Comparison of ENCODE assay signal across 12 mouse cellular contexts in the genomic region with DNA sequence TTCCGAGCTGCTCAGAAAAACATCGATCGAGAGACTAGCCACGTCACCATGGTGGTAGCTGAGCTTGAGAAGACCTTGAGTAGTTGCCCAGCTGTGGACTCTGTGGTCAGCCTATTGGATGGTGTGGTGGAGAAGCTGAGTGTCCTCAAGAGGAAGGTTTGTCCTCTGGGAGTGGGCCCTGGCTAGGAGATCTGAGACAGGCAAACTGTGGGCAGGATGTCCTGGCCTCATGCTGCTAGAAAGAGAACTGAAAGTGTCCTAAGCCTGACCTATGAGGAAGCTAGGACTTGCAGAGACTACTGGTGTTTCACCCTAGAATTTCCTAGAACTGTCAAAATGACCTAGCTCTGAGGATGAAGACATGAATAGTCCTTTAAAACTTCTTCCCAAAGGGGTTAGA. TPM values are rescaled to one million over a fixed set of nuclear protein-coding genes. Genes with fewer than 3 reads are reported as not detected.
A peak's percentile ranks its signal among the peaks of the same experiment; 100 is the strongest.
DNase-seq lines count a peak whose midpoint lies in the region; ATAC-seq and TF ChIP-seq lines count a peak whose summit lies in the region.
"Had no signal": no experiment of that assay in that cellular context is flagged by ENCODE, and none has a peak within 500 bp of the region (broad histone marks: within the 10 kb centered on the region; RNA-seq: fewer than 3 reads in every experiment).

No protein-coding gene starts in this region.

- WGBS in lung, postnatal 0 days: 96% methylated on average over 4 of the region's 4 CpGs

- H3K27ac ChIP-seq in gastrocnemius, adult 2 months: peak overlapping the region; percentile 16
- no peak overlapping the region; the same call in 1 of the 2 replicates for H3K27ac ChIP-seq in lung, postnatal 0 days (ENCODE audit: low read length)
- H3K27ac ChIP-seq in bone marrow macrophage, adult 2 months (ENCODE audit: insufficient read depth, low read depth, low read length): peak overlapping the region; percentile 71
- H3K27ac ChIP-seq: hindbrain, embryonic 14.5 days; neural tube, embryonic 12.5 days had no signal

- H3K36me3 ChIP-seq in lung, postnatal 0 days (ENCODE audit: insufficient read depth, low read length): peaks cover 20% of the 10 kb centered on the region; the same call in 1 of the 2 replicates

- TF ChIP-seq CTCF in gastrocnemius, adult 2 months (IDR thresholded peaks at IDR 0.05): no peak
- TF ChIP-seq CTCF in lung, postnatal 0 days (IDR thresholded peaks at IDR 0.05): no peak
- no peak for TF ChIP-seq CTCF in bone marrow macrophage, adult 2 months (IDR thresholded peaks at IDR 0.05; ENCODE audit: low read depth, low read length)

- no peaks in the 10 kb centered on the region for H3K4me1 ChIP-seq in lung, postnatal 0 days (ENCODE audit: insufficient read depth, low read depth, low read length)
- peaks cover 43% of the 10 kb centered on the region for H3K4me1 ChIP-seq in bone marrow macrophage, adult 2 months (ENCODE audit: control insufficient read depth, insufficient read depth, low read length)
- H3K4me1 ChIP-seq: neural tube, embryonic 12.5 days had no signal

- no peak overlapping the region for H3K4me2 ChIP-seq in lung, postnatal 0 days (replicated peaks; ENCODE audit: low read depth, low read length)
- H3K4me2 ChIP-seq: hindbrain, embryonic 14.5 days; neural tube, embryonic 12.5 days had no signal

- TF ChIP-seq EP300 in lung, postnatal 0 days (IDR thresholded peaks at IDR 0.05): no peak

- H3K9me3 ChIP-seq in lung, postnatal 0 days (ENCODE audit: low read length): no peaks in the 10 kb centered on the region
- H3K9me3 ChIP-seq: neural tube, embryonic 12.5 days had no signal

- peak; percentile 30 for DNase-seq in gastrocnemius, adult 2 months
- no peak for DNase-seq in gastrocnemius, postnatal 25 days
- peak; percentile 25 to 36 for DNase-seq in lung, adult 18-20 months
- no peak for DNase-seq in lung, postnatal 0 days (ENCODE audit: low spot score)
- no peak for DNase-seq in thymus, postnatal 10 days (ENCODE audit: low spot score in 2 of 2)
- DNase-seq in kidney, postnatal 10 days: no peak
- DNase-seq: right cerebral cortex, postnatal 4 days had no signal

- no peak for TF ChIP-seq POLR2A in bone marrow macrophage, adult 2 months (IDR thresholded peaks at IDR 0.05; ENCODE audit: borderline replicate concordance, low read depth, low read length)

- no peaks in the 10 kb centered on the region for H3K27me3 ChIP-seq in lung, postnatal 0 days (replicated peaks; ENCODE audit: insufficient read depth, low read length)
- H3K27me3 ChIP-seq: neural tube, embryonic 12.5 days had no signal

- no peak overlapping the region for H3K9ac ChIP-seq in lung, postnatal 0 days (replicated peaks; ENCODE audit: low read depth)
- H3K9ac ChIP-seq: hindbrain, embryonic 14.5 days; neural tube, embryonic 12.5 days had no signal

- no peak overlapping the region for H3K4me3 ChIP-seq in gastrocnemius, adult 2 months
- no peak overlapping the region for H3K4me3 ChIP-seq in lung, postnatal 0 days (ENCODE audit: low read depth, low read length)
- H3K4me3 ChIP-seq in bone marrow macrophage, adult 2 months (ENCODE audit: insufficient read depth, low read length): peak overlapping the region; percentile 25
- H3K4me3 ChIP-seq: erythroblast, embryonic 14.5 days; neural tube, embryonic 12.5 days had no signal

- ATAC-seq in lung, postnatal 0 days: no peak
- ATAC-seq in megakaryocyte progenitor cell, adult 5-6 weeks (replicated peaks; ENCODE audit: poor library complexity): peak; percentile 85

- intact Hi-C loops in gastrocnemius, adult 2 months (cut with DNase I): no loop called here

RNA-seq across cellular contexts. Expression of gene Uvssa, which starts 19.9 kb away (rescaled TPM):
- total RNA-seq in gastrocnemius, adult 2 months (2021): 1 to 10 TPM; 2.9 to 3.4 TPM
- total RNA-seq in gastrocnemius, postnatal 25 days (2021): 1 to 10 TPM; 2.1 to 2.8 TPM
- polyA plus RNA-seq in lung, postnatal 0 days (2015; fragmentation: Nextera tagmentation; extraction: Ambion mirVana): 7.0 and 7.2 TPM in 2 replicates
- 13.0 and 15.9 TPM in 2 replicates for polyA plus RNA-seq in bone marrow macrophage, adult 2 months (2012; ENCODE audit: insufficient read depth, insufficient read length, missing spikeins)
- 5.2 and 6.5 TPM in 2 replicates for total RNA-seq in megakaryocyte progenitor cell, adult 5-6 weeks (2015)
- total RNA-seq in megakaryocyte progenitor cell, adult 5-6 weeks (2017): 4.9 and 6.1 TPM in 2 replicates

RNA-seq across cellular contexts. Expression of gene Maea, which starts 23.2 kb away (rescaled TPM):
- 10 to 100 TPM; 56.1 to 64.5 TPM for total RNA-seq in gastrocnemius, adult 2 months (2021)
- 10 to 100 TPM; 54.1 to 59.0 TPM for total RNA-seq in gastrocnemius, postnatal 25 days (2021)
- 93.6 and 96.0 TPM in 2 replicates for polyA plus RNA-seq in lung, postnatal 0 days (2015; fragmentation: Nextera tagmentation; extraction: Ambion mirVana)
- polyA plus RNA-seq in bone marrow macrophage, adult 2 months (2012; ENCODE audit: insufficient read depth, insufficient read length, missing spikeins): 65.9 and 72.7 TPM in 2 replicates
- 41.6 and 41.9 TPM in 2 replicates for total RNA-seq in megakaryocyte progenitor cell, adult 5-6 weeks (2015)
- 181 and 235 TPM in 2 replicates for total RNA-seq in megakaryocyte progenitor cell, adult 5-6 weeks (2017)

Comparison
In these comparisons a context has a peak if more than half of its experiments do, and no peak if none do; other contexts are left out.
1. DNase-seq: peak in gastrocnemius, adult 2 months (single experiment) and lung, adult 18-20 months (2 of 2); none in gastrocnemius, postnatal 25 days (single experiment), lung, postnatal 0 days (single experiment), thymus, postnatal 10 days (0 of 2) and kidney, postnatal 10 days (single experiment).